Mouse (Mus musculus): Measurements from ENCODE around the gene Tbc1d30. TPM values are rescaled to one million over a fixed set of nuclear protein-coding genes. Genes with fewer than 3 reads are reported as not detected.

The Tbc1d30 gene
- polyA plus RNA-seq, 1 experiment from 2014 or later = 5.0 TPM

DNA sequence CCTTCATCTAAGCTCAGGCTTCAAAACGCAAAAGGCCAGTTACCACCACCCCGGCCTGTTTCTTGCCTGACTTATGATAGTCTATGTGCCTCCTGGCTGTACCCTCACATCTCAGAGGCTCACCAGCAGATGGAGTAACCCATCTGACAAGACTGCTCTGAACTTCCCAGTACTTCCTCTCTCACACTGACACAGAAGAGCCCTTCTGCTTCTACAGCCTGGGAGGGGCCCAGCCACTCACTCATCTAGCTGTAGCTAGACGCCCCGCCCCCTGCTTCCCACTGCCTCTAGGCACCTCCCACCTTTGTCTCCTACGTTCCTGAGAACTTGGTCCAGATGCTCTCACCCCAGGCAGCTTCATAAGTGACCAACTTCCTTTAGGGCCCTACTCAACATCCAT, 45.6 kb downstream of the Tbc1d30 start:
- Histone ChIP-seq H3K9me3 (replicated peaks) (no peaks in the 10 kb centered on the region), H3K4me2 (no peak overlapping the region), H3K9ac (no peak overlapping the region), H3K4me3 (no peak overlapping the region), H3K27me3 (peaks cover 18% of the 10 kb centered on the region; the same call in 1 of the 2 replicates), H3K36me3 (ENCODE audit: poor library complexity, severe bottlenecking) (peaks cover 3% of the 10 kb centered on the region), H3K27ac (no peak overlapping the region), H3K4me1 (peaks cover 12% of the 10 kb centered on the region; the same call in 1 of the 2 replicates)
- 0 out of 2 replicates have a peak, but pooled peaks have one; percentile 29 for ATAC-seq
- WGBS = 32% methylated on average over 5 of the region's 5 CpGs

DNA sequence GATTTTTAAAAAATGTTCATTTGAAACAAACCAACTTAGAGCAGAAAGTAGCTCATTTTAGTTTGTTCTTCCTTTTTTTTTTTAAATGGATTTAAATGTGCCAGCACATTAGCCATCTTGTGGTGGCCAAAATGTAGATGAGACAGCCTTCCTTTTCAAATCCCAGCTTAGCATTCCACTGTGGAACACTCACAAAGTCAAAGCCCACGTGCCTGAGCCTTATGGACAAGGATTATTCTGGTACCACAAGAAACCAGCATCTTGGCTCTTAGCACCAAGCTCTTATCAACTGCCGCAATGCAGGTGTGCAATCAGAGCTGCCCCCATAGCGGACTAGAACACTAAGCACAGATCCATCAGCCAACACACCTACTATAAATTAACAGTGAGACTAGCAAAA, 47.5 kb downstream of the Tbc1d30 start:
- no peak overlapping the region for H3K4me3 ChIP-seq
- no peaks in the 10 kb centered on the region for H3K9me3 ChIP-seq (replicated peaks)
- H3K27ac ChIP-seq = no peak overlapping the region
- WGBS = 79% methylated on average over 3 of the region's 3 CpGs
- H3K9ac ChIP-seq = no peak overlapping the region
- H3K4me2 ChIP-seq = no peak overlapping the region
- peaks cover 3% of the 10 kb centered on the region for H3K36me3 ChIP-seq (ENCODE audit: poor library complexity, severe bottlenecking)
- ATAC-seq = no peak
- no peaks in the 10 kb centered on the region for H3K4me1 ChIP-seq
- peaks cover 5% of the 10 kb centered on the region; the same call in 1 of the 2 replicates for H3K27me3 ChIP-seq

DNA sequence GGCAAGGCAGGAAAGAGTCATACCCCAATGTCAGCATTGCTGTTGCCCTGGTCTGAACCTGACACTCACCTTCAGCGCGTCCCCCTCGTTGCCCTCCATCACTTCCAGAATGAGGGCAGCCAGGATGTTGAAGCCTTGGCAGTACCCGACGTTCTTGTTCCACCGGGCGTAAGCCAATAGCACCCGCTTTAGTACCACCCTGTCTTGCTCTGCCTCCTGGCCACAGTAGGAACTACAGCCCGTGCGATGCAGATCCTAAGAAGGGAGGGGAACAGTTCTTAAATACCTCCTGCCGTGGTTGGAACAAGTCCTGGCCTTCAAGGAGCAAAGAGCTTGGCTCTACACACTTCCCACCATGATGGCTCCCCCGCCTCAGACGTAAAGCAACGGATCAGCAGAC, 49.2 kb downstream of the Tbc1d30 start:
- Histone ChIP-seq H3K4me3 (no peak overlapping the region), H3K9ac (no peak overlapping the region), H3K27me3 (no peaks in the 10 kb centered on the region), H3K9me3 (replicated peaks) (no peaks in the 10 kb centered on the region), H3K36me3 (ENCODE audit: poor library complexity, severe bottlenecking) (peaks cover 3% of the 10 kb centered on the region), H3K4me2 (no peak overlapping the region), H3K27ac (no peak overlapping the region), H3K4me1 (peaks cover 10% of the 10 kb centered on the region)
- no peak for ATAC-seq
- 79% methylated on average over 14 of the region's 14 CpGs for WGBS

DNA sequence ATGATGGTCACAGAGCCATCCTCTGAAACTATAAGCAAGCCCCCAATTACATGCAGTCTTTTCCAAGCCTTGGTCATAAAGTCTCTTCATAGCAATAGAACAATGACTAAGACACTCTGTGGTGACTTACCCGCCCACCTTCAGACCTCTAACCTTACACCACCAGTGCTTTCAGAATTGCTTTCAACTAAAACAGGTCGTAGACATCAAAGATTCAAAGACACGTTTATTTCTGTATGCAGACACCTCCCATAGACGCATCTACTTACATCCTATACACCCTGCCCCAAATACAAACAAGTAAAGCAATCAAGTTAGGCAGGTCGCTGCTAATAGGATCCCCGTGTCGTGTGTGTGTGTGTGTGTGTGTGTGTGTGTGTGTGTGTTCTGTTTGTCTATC, 50.4 kb downstream of the Tbc1d30 start:
- H3K4me3 ChIP-seq = no peak overlapping the region
- ATAC-seq = no peak
- WGBS = 84% methylated on average over 7 of the region's 7 CpGs
- H3K9me3 ChIP-seq (replicated peaks) = no peaks in the 10 kb centered on the region
- H3K27ac ChIP-seq = no peak overlapping the region
- peaks cover 3% of the 10 kb centered on the region for H3K36me3 ChIP-seq (ENCODE audit: poor library complexity, severe bottlenecking)
- peaks cover 11% of the 10 kb centered on the region for H3K4me1 ChIP-seq
- H3K4me2 ChIP-seq = no peak overlapping the region
- no peaks in the 10 kb centered on the region; the same call in 1 of the 2 replicates for H3K27me3 ChIP-seq
- no peak overlapping the region for H3K9ac ChIP-seq

DNA sequence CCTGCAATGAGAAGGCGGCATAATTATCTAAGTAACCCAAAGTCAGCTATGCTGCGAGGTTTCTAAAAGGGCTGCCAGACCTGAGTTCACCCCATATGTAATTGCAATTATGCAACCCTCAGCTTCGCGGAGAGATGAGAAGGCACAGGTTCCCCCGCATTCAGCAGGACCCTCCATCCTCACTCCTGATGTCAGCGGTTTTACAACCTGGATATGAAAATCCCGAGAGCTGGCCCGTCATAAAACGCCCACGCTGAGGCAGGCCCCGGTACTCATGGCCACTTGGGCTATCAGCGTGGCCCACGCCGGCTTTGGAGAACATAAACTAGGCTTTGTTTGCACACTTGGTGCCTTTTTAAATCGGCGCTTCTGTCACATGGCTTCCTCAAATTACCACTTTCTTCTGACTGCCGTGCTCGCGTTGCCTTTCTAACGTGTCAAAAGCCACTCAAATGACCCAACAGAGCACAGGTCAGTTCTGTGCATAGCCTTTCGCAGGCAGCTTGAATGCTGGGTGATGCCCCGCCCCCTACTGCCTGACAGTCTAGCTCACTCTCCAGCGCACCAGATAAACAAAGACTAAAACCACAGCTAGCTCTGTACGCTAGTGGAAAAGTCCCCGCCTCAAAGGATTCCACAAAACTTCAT, 53.9 kb downstream of the Tbc1d30 start:
- 34% methylated on average over 25 of the region's 25 CpGs for WGBS
- Histone ChIP-seq H3K27me3 (peaks cover 6% of the 10 kb centered on the region), H3K27ac (no peak overlapping the region), H3K4me1 (peaks cover 11% of the 10 kb centered on the region), H3K9ac (peak overlapping the region; percentile 48), H3K36me3 (ENCODE audit: poor library complexity, severe bottlenecking) (peaks cover 10% of the 10 kb centered on the region), H3K4me2 (peak overlapping the region; percentile 53), H3K9me3 (replicated peaks) (no peaks in the 10 kb centered on the region), H3K4me3 (peak overlapping the region; percentile 15; the same call in 1 of the 2 replicates)
- peak; percentile 58 for ATAC-seq

DNA sequence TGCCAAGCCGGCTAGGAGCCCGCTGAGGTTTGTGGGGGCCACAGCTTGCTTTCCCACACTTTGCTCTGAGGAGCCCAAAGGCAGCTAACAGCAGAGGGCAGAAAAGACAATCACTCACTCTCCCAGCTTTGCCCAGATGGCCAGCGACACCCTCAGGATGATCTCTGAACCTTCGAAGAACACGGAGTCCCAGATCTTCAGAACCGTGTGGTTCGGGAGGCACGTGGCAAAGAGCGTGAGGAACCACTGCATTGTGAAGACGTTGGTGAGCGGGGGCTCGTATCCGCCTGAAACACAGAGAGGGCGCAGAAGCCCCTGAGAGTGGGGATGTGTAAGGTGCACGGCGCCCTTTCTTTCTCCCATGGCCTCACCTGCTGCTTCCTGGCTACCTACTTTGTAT, 56.6 kb downstream of the Tbc1d30 start:
- H3K4me2 ChIP-seq = no peak overlapping the region
- no peak overlapping the region for H3K4me3 ChIP-seq
- H3K4me1 ChIP-seq = peaks cover 28% of the 10 kb centered on the region
- H3K9ac ChIP-seq = no peak overlapping the region
- peaks cover 10% of the 10 kb centered on the region for H3K27me3 ChIP-seq
- WGBS = 83% methylated on average over 16 of the region's 16 CpGs
- H3K27ac ChIP-seq = no peak overlapping the region
- no peaks in the 10 kb centered on the region for H3K9me3 ChIP-seq (replicated peaks)
- H3K36me3 ChIP-seq (ENCODE audit: poor library complexity, severe bottlenecking) = peaks cover 10% of the 10 kb centered on the region
- no peak for ATAC-seq

DNA sequence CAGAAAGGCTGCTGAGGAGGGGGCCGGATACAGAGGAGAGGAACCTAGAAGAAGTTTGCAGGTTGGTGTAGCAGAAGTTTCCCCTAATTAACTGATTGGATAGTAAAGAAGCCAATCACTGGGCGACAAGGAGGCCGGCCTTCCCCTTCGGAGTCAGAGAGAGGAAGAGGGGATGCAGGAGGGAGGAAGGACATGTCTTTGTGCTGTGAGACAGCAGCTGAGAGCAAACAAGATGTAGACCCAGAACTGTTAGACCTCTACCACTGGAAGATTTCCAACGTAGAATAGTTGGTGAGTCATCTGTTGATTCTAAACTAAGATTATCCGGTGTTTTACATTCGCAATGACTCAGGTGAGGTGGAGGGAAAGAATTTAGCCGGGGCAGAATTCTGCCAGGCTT, 57.2 kb downstream of the Tbc1d30 start:
- Histone ChIP-seq H3K4me2 (no peak overlapping the region), H3K36me3 (ENCODE audit: poor library complexity, severe bottlenecking) (peaks cover 10% of the 10 kb centered on the region), H3K4me3 (no peak overlapping the region), H3K9me3 (replicated peaks) (no peaks in the 10 kb centered on the region), H3K9ac (no peak overlapping the region), H3K27ac (no peak overlapping the region), H3K27me3 (peaks cover 10% of the 10 kb centered on the region), H3K4me1 (peaks cover 28% of the 10 kb centered on the region)
- no peak for ATAC-seq
- WGBS = 73% methylated on average over 8 of the region's 8 CpGs

DNA sequence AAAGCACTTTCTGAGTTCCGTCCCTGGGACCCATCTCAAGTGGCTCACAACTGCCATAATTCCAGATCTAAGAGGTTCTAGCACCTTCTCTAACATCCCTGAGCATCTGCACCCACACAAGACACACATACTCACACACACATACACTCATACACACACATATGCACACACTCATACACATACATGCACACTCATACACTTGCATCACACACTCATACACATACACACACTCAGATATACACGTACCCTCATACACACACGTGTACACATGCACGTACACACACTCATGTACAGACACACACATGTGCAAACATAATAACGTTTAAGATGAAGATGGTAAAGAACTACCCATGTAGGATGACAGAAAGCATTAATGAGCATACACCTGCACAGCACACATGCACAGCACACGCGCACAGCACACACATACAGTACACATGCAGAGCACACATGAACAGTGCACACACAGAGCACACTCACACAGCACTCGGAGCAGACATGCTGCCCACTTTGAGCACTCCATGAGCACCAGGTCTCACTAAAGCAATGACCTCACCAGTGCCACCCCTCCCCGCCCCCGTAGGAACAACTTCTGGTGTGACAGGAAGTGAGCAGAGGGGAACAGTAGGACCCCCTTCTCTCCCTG, 59.7 kb downstream of the Tbc1d30 start:
- WGBS = 83% methylated on average over 10 of the region's 10 CpGs
- H3K4me1 ChIP-seq = peaks cover 17% of the 10 kb centered on the region
- peak overlapping the region; percentile 86 for H3K27ac ChIP-seq
- no peaks in the 10 kb centered on the region for H3K9me3 ChIP-seq (replicated peaks)
- peaks cover 13% of the 10 kb centered on the region for H3K27me3 ChIP-seq
- H3K4me3 ChIP-seq = peak overlapping the region; percentile 22
- peak; percentile 55 for ATAC-seq
- H3K4me2 ChIP-seq = peak overlapping the region; percentile 59
- peaks cover 10% of the 10 kb centered on the region for H3K36me3 ChIP-seq (ENCODE audit: poor library complexity, severe bottlenecking)
- peak overlapping the region; percentile 41 for H3K9ac ChIP-seq

DNA sequence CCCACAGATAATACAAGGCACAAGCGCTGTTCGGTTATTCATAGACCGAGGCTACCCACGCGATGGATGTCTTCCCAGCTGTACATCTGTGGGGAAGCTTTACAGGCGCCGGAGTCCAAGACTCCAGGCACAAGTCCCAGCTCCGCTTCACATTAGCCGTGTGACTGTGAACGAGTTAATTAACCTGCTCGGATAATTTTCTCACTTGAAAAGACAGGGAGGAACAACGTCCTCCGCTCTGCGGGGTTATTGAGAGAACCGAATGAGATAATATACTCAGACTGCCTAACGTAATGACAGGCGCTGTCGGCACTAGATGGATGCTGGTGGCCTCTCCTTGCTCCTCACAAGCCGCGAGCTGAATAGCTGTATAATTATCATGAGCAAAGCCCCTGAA, 60.4 kb downstream of the Tbc1d30 start:
- Histone ChIP-seq H3K27me3 (peaks cover 13% of the 10 kb centered on the region), H3K4me1 (peaks cover 17% of the 10 kb centered on the region), H3K27ac (peak overlapping the region; percentile 86), H3K4me3 (peak overlapping the region; percentile 22), H3K4me2 (peak overlapping the region; percentile 59), H3K9ac (peak overlapping the region; percentile 41; the same call in 1 of the 2 replicates), H3K9me3 (replicated peaks) (no peaks in the 10 kb centered on the region), H3K36me3 (ENCODE audit: poor library complexity, severe bottlenecking) (peaks cover 10% of the 10 kb centered on the region)
- peak; percentile 92 for ATAC-seq
- 6% methylated on average over 20 of the region's 20 CpGs for WGBS

DNA sequence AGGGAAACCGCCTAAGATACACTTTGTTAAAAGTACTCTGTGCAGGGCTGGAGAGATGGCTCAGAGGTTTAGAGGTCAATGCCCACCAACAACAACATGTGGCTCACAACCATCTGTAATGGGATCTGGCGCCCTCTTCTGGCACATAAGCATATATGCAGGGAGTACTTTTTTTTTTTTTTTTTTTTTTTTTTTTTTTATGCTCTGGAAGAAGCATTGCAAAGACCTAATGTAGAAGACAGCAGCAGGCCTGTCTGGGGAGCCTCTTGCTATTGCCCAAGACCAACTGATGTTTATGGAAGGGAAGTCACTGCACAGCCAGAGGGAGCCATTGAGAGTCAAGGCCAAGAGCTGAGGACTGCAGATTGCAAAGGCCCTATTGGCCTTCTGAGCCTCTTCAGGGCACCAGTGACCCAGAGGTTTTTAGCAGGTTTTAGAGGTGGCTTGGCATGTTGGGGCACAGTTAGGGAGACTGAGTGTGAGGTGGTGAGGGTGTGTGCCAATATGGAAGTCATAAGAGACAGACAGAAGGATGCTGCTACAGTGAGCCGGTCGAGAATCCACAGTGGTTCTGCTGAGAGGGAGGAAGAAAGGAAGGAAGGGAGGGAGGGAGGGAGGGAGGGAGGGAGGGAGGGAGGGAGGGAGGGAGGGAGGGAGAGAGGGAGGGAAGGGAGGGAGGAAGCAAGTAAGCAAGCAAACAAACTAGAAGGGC, 61.0 kb downstream of the Tbc1d30 start:
- peaks cover 10% of the 10 kb centered on the region for H3K36me3 ChIP-seq (ENCODE audit: poor library complexity, severe bottlenecking)
- H3K27ac ChIP-seq = peak overlapping the region; percentile 86
- peak overlapping the region; percentile 59 for H3K4me2 ChIP-seq
- peaks cover 17% of the 10 kb centered on the region for H3K4me1 ChIP-seq
- H3K9me3 ChIP-seq (replicated peaks) = no peaks in the 10 kb centered on the region
- H3K9ac ChIP-seq = no peak overlapping the region
- 40% methylated on average over 2 of the region's 4 CpGs for WGBS
- ATAC-seq = peak; percentile 50
- peak overlapping the region; percentile 22; the same call in 1 of the 2 replicates for H3K4me3 ChIP-seq
- H3K27me3 ChIP-seq = peaks cover 13% of the 10 kb centered on the region

DNA sequence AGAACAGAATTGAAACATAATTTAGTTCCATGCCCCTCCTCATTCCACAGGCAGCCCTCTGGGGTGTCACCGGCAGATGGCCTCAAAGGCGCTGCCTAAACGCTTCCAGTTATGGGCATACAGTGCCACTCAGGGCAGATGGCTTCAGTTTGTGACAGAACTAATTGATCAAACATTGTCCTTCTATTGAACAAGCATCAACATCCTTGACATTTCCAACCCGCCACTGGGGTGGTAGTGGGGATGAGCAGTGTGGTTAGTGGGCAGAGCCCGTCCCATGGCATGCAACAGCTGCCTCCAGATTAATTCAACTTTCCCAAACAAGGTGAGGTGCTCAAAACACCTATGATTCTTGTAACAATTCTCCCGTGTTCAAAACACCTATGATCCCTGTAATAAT, 68.2 kb downstream of the Tbc1d30 start:
- Histone ChIP-seq H3K36me3 (ENCODE audit: poor library complexity, severe bottlenecking) (0 out of 2 replicates have a peak, but pooled peaks cover 3% of the 10 kb centered on the region), H3K27ac (no peak overlapping the region), H3K4me3 (no peak overlapping the region), H3K27me3 (0 out of 2 replicates have a peak, but pooled peaks cover 2% of the 10 kb centered on the region), H3K9me3 (replicated peaks) (no peaks in the 10 kb centered on the region), H3K4me1 (no peaks in the 10 kb centered on the region), H3K9ac (no peak overlapping the region), H3K4me2 (no peak overlapping the region)
- 82% methylated on average over 6 of the region's 6 CpGs for WGBS
- ATAC-seq = no peak

DNA sequence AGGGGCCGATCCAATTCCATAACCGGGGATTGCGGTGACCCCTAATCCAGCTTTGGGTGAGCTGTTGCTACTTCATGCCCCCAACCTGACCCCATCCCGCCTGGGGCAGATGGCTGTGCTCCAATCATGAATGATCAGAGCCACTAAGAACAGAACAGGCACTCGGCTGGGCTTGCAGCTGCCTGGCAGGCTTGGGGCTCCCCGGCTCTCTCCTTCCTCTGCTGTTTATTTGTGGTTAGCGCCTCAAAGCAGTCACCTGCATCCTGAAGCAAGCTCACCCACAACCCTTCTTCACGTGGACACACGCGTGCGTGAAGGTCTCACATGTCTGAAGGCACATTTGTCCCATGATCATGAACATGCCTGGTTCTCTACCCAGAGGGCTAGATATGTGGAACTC, 68.6 kb downstream of the Tbc1d30 start:
- no peak overlapping the region for H3K4me2 ChIP-seq
- 85% methylated on average over 11 of the region's 11 CpGs for WGBS
- no peaks in the 10 kb centered on the region for H3K9me3 ChIP-seq (replicated peaks)
- no peaks in the 10 kb centered on the region for H3K4me1 ChIP-seq
- H3K27me3 ChIP-seq = no peaks in the 10 kb centered on the region
- ATAC-seq = no peak
- H3K27ac ChIP-seq = no peak overlapping the region
- no peak overlapping the region for H3K9ac ChIP-seq
- H3K36me3 ChIP-seq (ENCODE audit: poor library complexity, severe bottlenecking) = 0 out of 2 replicates have a peak, but pooled peaks cover 3% of the 10 kb centered on the region
- H3K4me3 ChIP-seq = no peak overlapping the region

Data from forebrain, embryonic 13.5 days (tissue).